ENCODE assay signal across 9 mouse cellular contexts in the genomic region with DNA sequence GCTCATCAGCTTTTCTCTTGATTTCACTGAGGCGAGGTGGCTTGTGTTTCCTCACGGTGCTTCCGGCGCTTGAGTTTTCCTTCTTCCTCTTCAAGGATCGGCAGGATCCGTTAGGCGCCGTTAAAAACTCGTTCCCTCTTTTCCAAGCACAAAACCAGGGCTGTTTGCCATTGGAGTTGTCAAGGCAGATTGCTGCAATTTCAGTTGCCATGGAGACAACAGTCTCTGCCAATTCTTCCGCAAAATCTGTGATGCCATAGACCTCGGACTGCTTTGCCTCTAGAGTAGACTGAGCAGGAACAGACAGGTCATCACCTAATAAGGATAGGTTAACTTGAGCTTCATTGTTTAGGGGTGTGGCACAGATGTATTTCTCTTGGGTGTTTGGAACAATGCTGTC.
DNase-seq lines count a peak whose midpoint lies in the region; ATAC-seq lines count a peak whose summit lies in the region.
"Had no signal": no experiment of that assay in that cellular context is flagged by ENCODE, and none has a peak within 500 bp of the region (broad histone marks: within the 10 kb centered on the region; RNA-seq: fewer than 3 reads in every experiment).

No protein-coding gene starts in this region.

- DNase-seq in midbrain, embryonic 14.5 days: peak; percentile 65
- DNase-seq in midbrain, embryonic 11.5 days (ENCODE audit: low spot score, missing footprints): no peak
- DNase-seq in cerebellum, postnatal 36 days: peak; percentile 77 to 82
- peak; percentile 80 to 83 for DNase-seq in layer of hippocampus, adult 8-10 months (ENCODE audit: low spot score in 2 of 2)
- peak; percentile 90 to 94 for DNase-seq in right cerebral cortex, postnatal 10 days (ENCODE audit: low spot score in 2 of 2)
- DNase-seq in lung, postnatal 4 days: no peak
- no peak for DNase-seq in spleen, postnatal 4 days (ENCODE audit: low spot score in 2 of 2)
- DNase-seq in heart, adult 11 months: no peak
- DNase-seq: lung, embryonic 14.5 days had no signal

- no peak overlapping the region for H3K4me3 ChIP-seq in midbrain, embryonic 14.5 days (replicated peaks; ENCODE audit: low read depth, low read length)
- H3K4me3 ChIP-seq in midbrain, embryonic 11.5 days (ENCODE audit: low read depth, low read length): no peak overlapping the region

- H3K9ac ChIP-seq in midbrain, embryonic 14.5 days (replicated peaks; ENCODE audit: low read length): no peak overlapping the region
- no peak overlapping the region for H3K9ac ChIP-seq in midbrain, embryonic 11.5 days (ENCODE audit: low read length)
- H3K9ac ChIP-seq: lung, embryonic 14.5 days had no signal

- ATAC-seq in midbrain, embryonic 14.5 days (ENCODE audit: low FRiP score, low TSS enrichment): no peak
- no peak for ATAC-seq in midbrain, embryonic 11.5 days (ENCODE audit: low FRiP score)

- no peaks in the 10 kb centered on the region for H3K27me3 ChIP-seq in midbrain, embryonic 14.5 days (ENCODE audit: control insufficient read depth, insufficient read depth, low read length)
- no peaks in the 10 kb centered on the region for H3K27me3 ChIP-seq in midbrain, embryonic 11.5 days (ENCODE audit: control insufficient read depth, insufficient read depth, low read length)

- H3K4me2 ChIP-seq in midbrain, embryonic 14.5 days (ENCODE audit: low read length): no peak overlapping the region
- H3K4me2 ChIP-seq in midbrain, embryonic 11.5 days: no peak overlapping the region
- H3K4me2 ChIP-seq: lung, embryonic 14.5 days had no signal

- no peaks in the 10 kb centered on the region for H3K4me1 ChIP-seq in midbrain, embryonic 14.5 days (ENCODE audit: control insufficient read depth, insufficient read depth, low read length)
- no peaks in the 10 kb centered on the region for H3K4me1 ChIP-seq in midbrain, embryonic 11.5 days (ENCODE audit: control insufficient read depth, insufficient read depth, low read length)

- WGBS in midbrain, embryonic 14.5 days: 78% methylated on average over 11 of the region's 11 CpGs
- 88% methylated on average over 11 of the region's 11 CpGs for WGBS in midbrain, embryonic 11.5 days

- no peaks in the 10 kb centered on the region for H3K9me3 ChIP-seq in midbrain, embryonic 14.5 days (ENCODE audit: control insufficient read depth, low read length)
- H3K9me3 ChIP-seq in midbrain, embryonic 11.5 days (ENCODE audit: control insufficient read depth, low read length): no peaks in the 10 kb centered on the region

- H3K27ac ChIP-seq in midbrain, embryonic 14.5 days (replicated peaks; ENCODE audit: low read depth, low read length): no peak overlapping the region
- no peak overlapping the region for H3K27ac ChIP-seq in midbrain, embryonic 11.5 days (ENCODE audit: low read depth, low read length)

- H3K36me3 ChIP-seq in midbrain, embryonic 14.5 days (ENCODE audit: control insufficient read depth, insufficient read depth, low read length): no peaks in the 10 kb centered on the region
- no peaks in the 10 kb centered on the region for H3K36me3 ChIP-seq in midbrain, embryonic 11.5 days (ENCODE audit: control insufficient read depth, insufficient read depth, low read length)

Comparison
In these comparisons a context has a peak if more than half of its experiments do, and no peak if none do; other contexts are left out.
1. DNase-seq: peak in midbrain, embryonic 14.5 days (single experiment), cerebellum, postnatal 36 days (2 of 2), layer of hippocampus, adult 8-10 months (2 of 2) and right cerebral cortex, postnatal 10 days (2 of 2); none in midbrain, embryonic 11.5 days (single experiment), lung, postnatal 4 days (0 of 2), spleen, postnatal 4 days (0 of 2) and heart, adult 11 months (single experiment).